Mouse (Mus musculus) retina, embryonic 14.5 days (tissue): ENCODE data around the gene Gm13078.

Experiments used
- DNase-seq: peaks from one replicate; pipeline ENCODE4 v3.0.0-alpha.2; 2015; ENCODE audit warnings: low spot score

The Gm13078 gene

GRCm38 (mm10) chr4:143719155-143719554, at the start of gene Gm13078:
TSS of gene Gm13078 (plus strand) at chr4:143719455.
- no peak for DNase-seq

GRCm38 (mm10) chr4:143702611-143703010, 16.6 kb upstream of the Gm13078 start, which contains the start of gene Gm13089:
TSS of gene Gm13089 (minus strand) at chr4:143702711.
- DNase-seq = no peak
